Mouse (Mus musculus) c-Kit-positive CD71-negative TER-119-negative erythroid progenitor cells, embryonic 14.5 days (primary cell): ENCODE measurements around the gene Fstl4.

Experiments used
- DNase-seq: peaks from one replicate; pipeline ENCODE4 v3.0.0-alpha.2; 2013; ENCODE audit warnings: low read depth

Fstl4 gene

DNA sequence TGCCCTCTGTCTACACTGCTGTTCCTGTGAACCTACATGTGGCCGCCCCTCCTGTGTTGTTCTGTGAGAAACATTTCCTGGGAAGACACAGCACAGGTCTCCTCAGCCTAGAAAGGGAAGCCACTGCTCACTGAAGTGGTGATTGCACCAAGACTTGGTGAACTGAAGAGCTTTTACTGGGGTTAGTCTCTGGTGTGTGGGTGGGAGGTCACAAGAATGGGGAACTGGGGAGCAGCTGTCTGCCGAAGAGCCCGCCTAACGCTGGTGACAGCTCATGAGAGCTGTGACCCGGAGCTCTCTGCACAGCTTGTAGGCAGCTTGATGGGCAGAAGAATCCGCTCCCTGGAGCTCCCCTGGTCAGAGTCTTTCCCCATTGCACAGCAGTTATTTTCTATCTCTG is 260.0 kb downstream of the Fstl4 start:
- peak; percentile 20 for DNase-seq

- DNase-seq = no peak
Observed at GRCm38 (mm10) chr11:53025686-53026085, 261.3 kb downstream of the Fstl4 start.

- DNase-seq = no peak
Observed at GRCm38 (mm10) chr11:53028421-53029168, 264.2 kb downstream of the Fstl4 start.

DNA sequence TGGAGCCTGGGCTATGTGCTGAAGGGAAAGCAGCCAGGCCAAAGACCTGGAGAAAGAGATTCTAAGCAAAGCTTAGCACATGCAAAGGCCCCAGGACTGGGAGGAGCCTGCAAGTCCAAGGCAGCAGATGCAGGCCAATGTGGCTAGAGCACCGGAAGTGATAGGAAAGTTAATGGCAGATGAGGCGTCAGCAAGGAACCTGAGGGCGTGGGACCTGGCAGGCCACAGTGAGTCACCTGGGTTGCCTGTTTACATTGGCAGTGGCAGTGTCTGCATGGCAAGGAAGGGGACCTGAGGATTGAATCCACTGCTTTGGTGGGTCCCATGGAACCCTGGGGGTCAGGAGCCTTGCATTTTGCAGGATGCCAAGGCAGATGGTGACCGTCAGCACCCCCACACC is 267.3 kb downstream of the Fstl4 start:
- DNase-seq = no peak

GRCm38 (mm10) chr11:53032336-53032735 is 267.9 kb downstream of the Fstl4 start:
- DNase-seq = peak; percentile 38

GRCm38 (mm10) chr11:53035414-53035813 is 271.0 kb downstream of the Fstl4 start:
- no peak for DNase-seq

GRCm38 (mm10) chr11:53046850-53047249 is 282.4 kb downstream of the Fstl4 start:
- DNase-seq = no peak

- no peak for DNase-seq
Observed at GRCm38 (mm10) chr11:53054151-53054550, 289.7 kb downstream of the Fstl4 start.

DNA sequence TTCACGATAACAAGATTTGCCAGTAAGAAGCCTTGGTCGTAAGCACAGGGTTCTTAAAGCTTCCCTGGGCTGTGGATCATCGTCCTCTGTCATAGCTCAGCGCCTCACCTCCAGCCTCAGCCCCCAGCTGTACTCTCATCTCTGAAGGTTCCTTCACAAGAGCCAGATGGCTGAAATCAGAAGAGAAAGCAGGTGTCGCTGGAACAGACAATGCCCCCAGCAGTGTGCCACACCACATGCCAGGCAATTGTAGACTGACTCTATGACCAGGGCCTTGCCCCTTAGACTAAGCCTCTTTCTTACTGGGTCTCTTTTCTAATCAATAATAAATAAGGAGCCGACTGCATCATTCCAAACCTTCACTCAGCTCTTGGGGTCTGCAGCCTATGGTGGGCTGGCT is 291.5 kb downstream of the Fstl4 start:
- no peak for DNase-seq

- no peak for DNase-seq
Observed at GRCm38 (mm10) chr11:53056781-53057180, 292.3 kb downstream of the Fstl4 start.

DNA sequence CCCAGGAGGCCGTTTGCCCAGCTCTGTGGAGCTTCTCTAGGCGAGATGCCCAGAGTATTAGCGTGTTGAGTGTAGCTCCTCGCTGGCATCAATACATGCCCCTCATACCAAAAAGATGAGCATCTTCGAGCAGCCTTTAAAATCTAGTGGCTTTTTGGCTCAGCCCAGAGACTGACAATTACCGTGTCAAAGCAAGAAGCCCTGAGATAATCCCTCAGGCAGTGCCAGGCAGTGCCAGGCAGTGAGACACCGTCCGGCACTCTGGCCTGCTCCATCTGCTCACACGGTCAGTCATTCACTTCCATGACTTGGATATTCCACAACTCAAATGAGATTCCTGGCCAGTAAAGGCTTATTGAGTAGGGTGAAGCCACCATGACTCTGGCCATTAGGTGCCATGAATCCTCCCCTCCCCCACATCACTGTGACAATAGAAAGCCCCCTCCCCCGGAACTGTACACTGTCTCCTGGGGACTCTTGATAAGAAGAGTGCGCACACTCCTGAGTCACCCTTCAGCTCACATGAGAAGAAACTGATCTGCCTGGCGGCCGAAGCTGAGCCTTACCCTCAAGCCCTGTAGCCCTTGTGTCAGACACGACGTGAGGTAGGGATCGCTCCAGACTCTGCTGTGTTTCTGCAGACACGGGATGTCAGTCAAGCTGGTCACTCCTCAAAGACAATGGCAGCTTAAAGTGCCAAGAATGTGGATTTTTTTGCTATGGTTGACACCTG is 293.6 kb downstream of the Fstl4 start:
- DNase-seq = no peak

DNA sequence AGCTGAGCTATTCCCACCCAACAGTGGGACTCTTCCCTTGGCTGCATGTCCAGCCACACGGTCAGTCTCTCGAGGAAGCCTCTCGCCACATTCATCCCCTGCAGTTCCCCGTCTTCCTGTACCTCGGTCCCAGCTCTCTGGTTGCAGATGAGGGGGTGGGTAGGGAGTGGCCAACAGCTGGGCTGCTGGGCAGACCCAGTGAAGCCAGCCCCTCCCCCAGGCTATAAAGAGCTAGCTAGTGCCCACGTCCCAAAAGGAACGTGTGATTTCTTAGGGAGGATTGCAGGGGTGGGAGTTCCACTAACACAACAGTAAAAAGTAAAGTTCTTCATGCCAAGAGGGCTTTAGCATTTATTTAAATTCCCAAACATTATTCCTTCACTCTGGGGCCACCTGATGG is 294.1 kb downstream of the Fstl4 start:
- no peak for DNase-seq

DNA sequence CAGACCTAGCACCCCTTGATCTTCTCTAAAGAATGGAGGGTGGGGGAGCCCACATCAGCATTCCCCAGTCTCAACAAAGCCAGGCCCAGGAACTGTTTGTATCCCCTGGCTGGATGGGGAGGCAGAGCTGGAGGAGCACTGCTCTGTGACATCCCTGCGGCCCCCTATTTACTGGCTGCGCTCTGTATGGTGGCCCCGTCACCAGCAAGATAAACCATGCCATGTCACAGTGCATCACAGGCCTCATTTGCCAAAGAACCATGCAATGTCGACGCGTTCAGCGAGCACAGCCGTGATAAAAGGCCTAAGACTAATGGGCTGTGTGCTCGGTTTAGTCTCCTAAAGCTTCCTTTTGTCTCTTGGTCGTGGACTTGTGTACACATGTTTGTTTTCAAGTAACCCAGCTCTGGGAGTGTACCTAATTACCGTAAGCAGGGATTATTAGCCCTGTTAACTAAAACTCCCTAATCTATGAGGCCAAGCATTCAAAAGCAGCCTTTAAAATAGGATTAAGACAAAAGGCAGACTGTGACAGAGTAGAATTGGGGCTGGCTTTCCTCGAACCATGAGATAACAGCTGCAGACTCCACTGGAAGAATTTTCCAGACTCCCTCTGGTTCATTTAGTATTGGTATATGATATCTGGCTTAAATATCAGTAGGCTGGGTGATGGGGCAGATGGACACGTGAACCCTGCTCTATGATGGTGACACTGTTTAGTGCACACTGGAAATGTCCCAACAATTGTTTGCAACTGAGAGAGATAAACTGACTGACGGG is 303.5 kb downstream of the Fstl4 start:
- DNase-seq = no peak

DNA sequence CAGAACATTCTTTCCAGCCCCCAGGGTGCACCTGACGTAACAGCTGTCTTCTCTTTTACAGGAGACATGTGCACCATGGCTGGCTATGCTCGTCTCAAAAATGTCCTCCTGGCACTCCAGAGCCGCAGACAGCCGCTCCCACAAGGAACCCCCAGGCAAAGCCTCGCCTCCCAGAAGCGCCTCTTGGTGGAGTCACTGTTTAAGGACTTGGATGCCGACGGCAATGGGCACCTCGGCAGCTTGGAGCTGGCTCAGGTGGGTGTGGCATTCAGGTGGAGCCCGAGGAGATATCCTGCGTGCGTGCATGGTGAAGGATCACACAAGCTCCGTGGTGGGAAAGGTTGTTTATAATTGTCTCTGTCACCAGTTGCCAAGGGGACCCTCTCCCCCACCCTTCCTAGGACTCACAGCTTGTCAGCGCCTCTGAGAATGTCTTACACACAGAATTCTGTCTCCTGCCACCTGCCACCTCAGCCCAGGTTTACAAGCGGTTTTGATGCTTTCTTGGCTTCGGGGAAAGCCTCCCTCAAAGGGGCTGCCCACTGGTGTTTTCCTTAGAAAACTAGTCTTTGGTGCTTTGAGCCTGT is 304.1 kb downstream of the Fstl4 start:
- DNase-seq = no peak

- no peak for DNase-seq
Observed at GRCm38 (mm10) chr11:53069751-53070150, 305.3 kb downstream of the Fstl4 start.

- no peak for DNase-seq
Observed at GRCm38 (mm10) chr11:53071602-53072001, 307.2 kb downstream of the Fstl4 start.

DNA sequence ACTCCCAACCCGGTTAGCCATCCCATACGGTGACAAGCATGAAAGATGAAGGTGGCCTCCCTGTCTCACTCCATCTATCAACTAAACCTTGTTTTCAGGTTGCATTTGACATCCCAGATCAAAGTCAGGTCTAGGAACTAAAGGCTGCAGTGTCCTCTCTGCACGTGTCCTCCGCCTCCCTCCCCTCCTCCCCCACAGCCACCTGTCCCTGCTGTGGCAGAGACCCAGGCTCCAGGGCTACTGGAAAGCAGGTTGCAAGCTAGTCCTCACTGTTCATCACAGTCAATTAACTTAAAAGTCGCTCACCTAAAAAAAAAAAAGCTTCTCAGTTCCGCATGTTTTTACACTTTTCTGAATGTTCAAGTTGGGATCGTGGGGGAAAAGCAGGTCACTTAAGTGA is 313.2 kb downstream of the Fstl4 start:
- DNase-seq = no peak

- no peak for DNase-seq
Observed at GRCm38 (mm10) chr11:53078419-53079334, 314.2 kb downstream of the Fstl4 start.

- DNase-seq = no peak
Observed at GRCm38 (mm10) chr11:53081310-53081709, 316.9 kb downstream of the Fstl4 start.

- peak; percentile 53 for DNase-seq
Observed at GRCm38 (mm10) chr11:53085367-53085766, 320.9 kb downstream of the Fstl4 start.

DNA sequence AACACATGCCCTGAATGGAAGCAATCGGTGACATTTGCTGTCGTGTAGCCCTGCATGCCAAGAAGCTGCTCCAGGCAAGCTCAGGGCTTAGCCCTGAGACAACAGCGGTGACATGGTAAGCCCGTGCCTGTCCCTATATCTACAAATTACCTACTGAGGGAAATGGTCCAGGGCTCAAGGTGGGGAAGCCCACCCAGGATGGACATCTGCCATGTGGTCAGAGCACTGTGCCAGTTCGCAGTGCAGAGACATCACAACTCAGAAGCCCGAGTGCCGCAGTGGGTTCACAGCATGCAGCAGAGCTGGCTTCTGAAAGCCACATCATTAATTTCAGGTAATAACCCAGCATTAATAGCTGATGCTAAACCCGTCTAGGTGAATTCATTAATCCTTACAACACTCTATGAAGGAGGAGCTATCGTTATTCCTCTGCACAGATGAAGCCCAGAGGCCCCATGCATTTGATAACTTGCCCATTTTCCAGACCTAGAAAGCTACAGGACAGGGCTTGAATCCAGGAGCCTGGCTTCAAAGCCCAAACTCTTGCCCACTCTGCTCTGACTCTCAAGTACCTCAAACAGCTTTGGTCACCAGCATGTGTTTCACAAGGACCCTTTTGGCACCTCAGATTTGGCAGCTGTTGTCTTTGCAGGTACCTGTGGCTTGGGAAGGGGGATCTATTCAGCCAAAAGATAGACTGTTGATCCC is 321.6 kb downstream of the Fstl4 start:
- no peak for DNase-seq
